Mouse (Mus musculus) heart, adult 2 months (tissue): ENCODE measurements at regions not wholly inside any gene's neighbourhood (a gene's known extent, or its start where the extent isn't known, plus 50 kb on each side); places are given as distances from the start of the nearest gene placed in this dataset.

Experiments used
- CTCF ChIP-seq: fragments of 200-600 bp; IDR thresholded peaks from 2 replicates; pipeline ENCODE4 v1.8.1; 2022; ENCODE audit warnings: antibody characterized with exemption, mild to moderate bottlenecking, moderate library complexity
- EP300 ChIP-seq: fragments of 200-500 bp; IDR thresholded peaks from 2 replicates; pipeline ENCODE4 v1.6.1; 2011; ENCODE audit warnings: low read depth, low read length, control low read depth; ENCODE audit not compliant: insufficient read depth
- POLR2A ChIP-seq: fragments of 200-500 bp; IDR thresholded peaks from 2 replicates; pipeline ENCODE4 v1.6.1; 2011; ENCODE audit warnings: mild to moderate bottlenecking, low read depth, low read length, control low read depth; ENCODE audit not compliant: insufficient read depth

GRCm38 (mm10) chr4:124385106-124386055, 225.2 kb downstream of the 3100002H09Rik start:
- no peak for TF ChIP-seq EP300
- no peak for TF ChIP-seq CTCF
- no peak for TF ChIP-seq POLR2A
